Mouse (Mus musculus): Measurements from ENCODE around the gene Fignl1. TPM values are rescaled to one million over a fixed set of nuclear protein-coding genes. Genes with fewer than 3 reads are reported as not detected.

Fignl1 gene
- polyA plus RNA-seq, 1 experiment from 2014 or later, result 27.8 TPM

GRCm38 (mm10) chr11:11833100-11833499 is 24.3 kb upstream of the Fignl1 start:
- Histone ChIP-seq H3K36me3 (ENCODE audit: insufficient read depth, low read length) (no peaks in the 10 kb centered on the region), H3K4me2 (ENCODE audit: low read length) (no peak overlapping the region), H3K9ac (ENCODE audit: low read depth, low read length) (no peak overlapping the region), H3K4me3 (replicated peaks; ENCODE audit: low read depth, low read length) (no peak overlapping the region), H3K27ac (peak overlapping the region; percentile 52; the same call in 1 of the 2 replicates), H3K9me3 (replicated peaks; ENCODE audit: low read length) (no peaks in the 10 kb centered on the region), H3K27me3 (ENCODE audit: insufficient read depth, low read length) (no peaks in the 10 kb centered on the region), H3K4me1 (replicated peaks; ENCODE audit: insufficient read depth, low read length) (peaks cover 27% of the 10 kb centered on the region)
- no peak for DNase-seq (ENCODE audit: low spot score)
- no peak for ATAC-seq (replicated peaks; ENCODE audit: low FRiP score, low read depth)
- WGBS, result 28% methylated on average over 8 of the region's 8 CpGs
- no peak for TF ChIP-seq CTCF (IDR thresholded peaks at IDR 0.05; ENCODE audit: low read depth)

GRCm38 (mm10) chr11:11832755-11833084 is 24.0 kb upstream of the Fignl1 start:
- no peak overlapping the region for H3K4me2 ChIP-seq (ENCODE audit: low read length)
- H3K9me3 ChIP-seq (replicated peaks; ENCODE audit: low read length), result no peaks in the 10 kb centered on the region
- ATAC-seq (replicated peaks; ENCODE audit: low FRiP score, low read depth) (no peak), DNase-seq (ENCODE audit: low spot score) (no peak)
- no peak for TF ChIP-seq CTCF (IDR thresholded peaks at IDR 0.05; ENCODE audit: low read depth)
- H3K27ac ChIP-seq, result peak overlapping the region; percentile 52
- peaks cover 28% of the 10 kb centered on the region for H3K4me1 ChIP-seq (replicated peaks; ENCODE audit: insufficient read depth, low read length)
- no peaks in the 10 kb centered on the region for H3K36me3 ChIP-seq (ENCODE audit: insufficient read depth, low read length)
- 53% methylated on average over 6 of the region's 6 CpGs for WGBS
- H3K4me3 ChIP-seq (replicated peaks; ENCODE audit: low read depth, low read length), result no peak overlapping the region
- H3K27me3 ChIP-seq (ENCODE audit: insufficient read depth, low read length), result no peaks in the 10 kb centered on the region
- no peak overlapping the region for H3K9ac ChIP-seq (ENCODE audit: low read depth, low read length)

GRCm38 (mm10) chr11:11831940-11832754 is 23.4 kb upstream of the Fignl1 start:
- peak overlapping the region; percentile 52 for H3K27ac ChIP-seq
- H3K4me3 ChIP-seq (replicated peaks; ENCODE audit: low read depth, low read length), result no peak overlapping the region
- no peak overlapping the region for H3K4me2 ChIP-seq (ENCODE audit: low read length)
- 15% methylated on average over 6 of the region's 6 CpGs for WGBS
- DNase-seq (ENCODE audit: low spot score), result no peak
- no peaks in the 10 kb centered on the region for H3K27me3 ChIP-seq (ENCODE audit: insufficient read depth, low read length)
- H3K36me3 ChIP-seq (ENCODE audit: insufficient read depth, low read length), result no peaks in the 10 kb centered on the region
- peaks cover 28% of the 10 kb centered on the region for H3K4me1 ChIP-seq (replicated peaks; ENCODE audit: insufficient read depth, low read length)
- TF ChIP-seq CTCF (IDR thresholded peaks at IDR 0.05; ENCODE audit: low read depth), result no peak
- no peaks in the 10 kb centered on the region for H3K9me3 ChIP-seq (replicated peaks; ENCODE audit: low read length)
- ATAC-seq (replicated peaks; ENCODE audit: low FRiP score, low read depth), result no peak
- H3K9ac ChIP-seq (ENCODE audit: low read depth, low read length), result no peak overlapping the region

GRCm38 (mm10) chr11:11831526-11831925 is 22.8 kb upstream of the Fignl1 start:
- WGBS, result 33% methylated on average over 6 of the region's 6 CpGs
- ATAC-seq (replicated peaks; ENCODE audit: low FRiP score, low read depth), result no peak

GRCm38 (mm10) chr11:11830884-11831495 is 22.2 kb upstream of the Fignl1 start:
- H3K36me3 ChIP-seq (ENCODE audit: insufficient read depth, low read length), result no peaks in the 10 kb centered on the region
- peak overlapping the region; percentile 36; the same call in 1 of the 2 replicates for H3K27ac ChIP-seq
- DNase-seq (ENCODE audit: low spot score) (no peak), ATAC-seq (replicated peaks; ENCODE audit: low FRiP score, low read depth) (no peak)
- WGBS, result 33% methylated on average over 12 of the region's 12 CpGs
- H3K9me3 ChIP-seq (replicated peaks; ENCODE audit: low read length), result no peaks in the 10 kb centered on the region
- peaks cover 28% of the 10 kb centered on the region for H3K4me1 ChIP-seq (replicated peaks; ENCODE audit: insufficient read depth, low read length)
- no peaks in the 10 kb centered on the region for H3K27me3 ChIP-seq (ENCODE audit: insufficient read depth, low read length)
- H3K4me3 ChIP-seq (replicated peaks; ENCODE audit: low read depth, low read length), result no peak overlapping the region
- H3K9ac ChIP-seq (ENCODE audit: low read depth, low read length), result no peak overlapping the region
- TF ChIP-seq CTCF (IDR thresholded peaks at IDR 0.05; ENCODE audit: low read depth), result no peak
- H3K4me2 ChIP-seq (ENCODE audit: low read length), result no peak overlapping the region

More at GRCm38 (mm10) chr11:11831526-11831925, 22.8 kb upstream of the Fignl1 start:
- Histone ChIP-seq H3K4me3 (replicated peaks; ENCODE audit: low read depth, low read length) (no peak overlapping the region), H3K9me3 (replicated peaks; ENCODE audit: low read length) (no peaks in the 10 kb centered on the region), H3K27me3 (ENCODE audit: insufficient read depth, low read length) (no peaks in the 10 kb centered on the region), H3K4me1 (replicated peaks; ENCODE audit: insufficient read depth, low read length) (peaks cover 28% of the 10 kb centered on the region), H3K9ac (ENCODE audit: low read depth, low read length) (no peak overlapping the region), H3K27ac (peak overlapping the region; percentile 52), H3K4me2 (ENCODE audit: low read length) (no peak overlapping the region), H3K36me3 (ENCODE audit: insufficient read depth, low read length) (no peaks in the 10 kb centered on the region)
- TF ChIP-seq CTCF (IDR thresholded peaks at IDR 0.05; ENCODE audit: low read depth), result no peak
- no peak for DNase-seq (ENCODE audit: low spot score)

- 0 out of 2 replicates have a peak overlapping the region, but pooled peaks have one; percentile 2 for H3K4me2 ChIP-seq (ENCODE audit: low read length)
- H3K27ac ChIP-seq, result peak overlapping the region; percentile 81
- DNase-seq (ENCODE audit: low spot score) (no peak), ATAC-seq (replicated peaks; ENCODE audit: low FRiP score, low read depth) (peak; percentile 69; the same call in 1 of the 2 replicates)
- H3K4me1 ChIP-seq (replicated peaks; ENCODE audit: insufficient read depth, low read length), result peaks cover 28% of the 10 kb centered on the region
- H3K4me3 ChIP-seq (replicated peaks; ENCODE audit: low read depth, low read length), result no peak overlapping the region
- no peaks in the 10 kb centered on the region for H3K27me3 ChIP-seq (ENCODE audit: insufficient read depth, low read length)
- no peak overlapping the region for H3K9ac ChIP-seq (ENCODE audit: low read depth, low read length)
- 38% methylated on average over 11 of the region's 11 CpGs for WGBS
- H3K9me3 ChIP-seq (replicated peaks; ENCODE audit: low read length), result no peaks in the 10 kb centered on the region
- no peak for TF ChIP-seq CTCF (IDR thresholded peaks at IDR 0.05; ENCODE audit: low read depth)
- no peaks in the 10 kb centered on the region for H3K36me3 ChIP-seq (ENCODE audit: insufficient read depth, low read length)
These were observed 20.6 kb upstream of the Fignl1 start for GRCm38 (mm10) chr11:11829161-11830000.
